Mouse (Mus musculus): ENCODE measurements around the gene 2310039H08Rik. TPM values are rescaled to one million over a fixed set of nuclear protein-coding genes. Genes with fewer than 3 reads are reported as not detected.

The 2310039H08Rik gene
- polyA plus RNA-seq, 1 experiment from 2014 or later: 48.5 TPM

DNA sequence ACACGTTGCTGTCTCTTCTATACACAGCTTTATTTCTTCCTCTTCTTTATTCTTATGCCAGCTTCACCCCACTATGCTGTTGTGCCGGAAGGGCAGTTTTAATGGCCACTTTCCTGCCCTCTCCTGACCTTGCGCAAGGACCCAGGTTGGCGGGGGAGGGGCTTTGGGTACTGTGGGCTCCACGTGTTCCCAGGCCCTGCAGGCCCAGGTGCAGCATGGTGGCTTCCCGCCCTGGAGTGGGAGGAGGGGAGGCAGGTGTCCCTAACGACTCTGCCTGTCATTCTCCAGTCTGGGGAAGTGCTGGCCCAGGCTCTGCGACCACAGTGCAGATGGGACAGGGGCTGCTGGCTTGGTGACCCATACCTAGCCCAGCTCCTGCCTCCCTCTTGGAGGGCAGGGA lies 4.6 kb upstream of the 2310039H08Rik start:
- 61% methylated on average over 8 of the region's 8 CpGs for WGBS
- Histone ChIP-seq H3K4me1 (peaks cover 6% of the 10 kb centered on the region), H3K27me3 (no peaks in the 10 kb centered on the region), H3K4me3 (no peak overlapping the region), H3K9ac (replicated peaks) (no peak overlapping the region), H3K27ac (replicated peaks) (no peak overlapping the region), H3K4me2 (replicated peaks) (no peak overlapping the region), H3K9me3 (no peaks in the 10 kb centered on the region), H3K36me3 (no peaks in the 10 kb centered on the region)
- no peak for ATAC-seq (ENCODE audit: low FRiP score, low read depth)

DNA sequence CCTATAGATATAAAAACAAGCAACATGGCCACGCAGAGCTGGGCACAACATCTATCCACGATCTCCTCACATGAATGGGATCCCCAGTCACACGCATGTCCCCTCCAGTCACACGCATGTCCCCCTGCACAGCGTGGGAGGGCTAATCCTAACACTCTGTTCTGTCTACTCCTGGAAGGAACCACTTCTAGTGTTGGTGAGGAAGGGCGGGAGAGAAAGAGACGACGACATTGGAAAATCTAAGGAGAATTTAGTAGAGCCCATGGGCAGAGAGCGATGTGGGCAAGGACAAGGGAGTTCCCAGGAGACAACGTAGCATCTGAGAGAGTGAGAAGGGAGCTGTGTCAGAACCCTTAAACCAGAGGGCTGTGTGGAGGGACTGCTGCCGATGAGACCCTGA lies 1.9 kb upstream of the 2310039H08Rik start:
- no peaks in the 10 kb centered on the region for H3K9me3 ChIP-seq
- peaks cover 19% of the 10 kb centered on the region for H3K4me1 ChIP-seq
- H3K9ac ChIP-seq (replicated peaks): no peak overlapping the region
- no peak overlapping the region for H3K4me2 ChIP-seq (replicated peaks)
- 89% methylated on average over 11 of the region's 11 CpGs for WGBS
- no peak for ATAC-seq (ENCODE audit: low FRiP score, low read depth)
- no peaks in the 10 kb centered on the region for H3K27me3 ChIP-seq
- no peak overlapping the region for H3K4me3 ChIP-seq
- H3K27ac ChIP-seq (replicated peaks): no peak overlapping the region
- peaks cover 11% of the 10 kb centered on the region for H3K36me3 ChIP-seq

DNA sequence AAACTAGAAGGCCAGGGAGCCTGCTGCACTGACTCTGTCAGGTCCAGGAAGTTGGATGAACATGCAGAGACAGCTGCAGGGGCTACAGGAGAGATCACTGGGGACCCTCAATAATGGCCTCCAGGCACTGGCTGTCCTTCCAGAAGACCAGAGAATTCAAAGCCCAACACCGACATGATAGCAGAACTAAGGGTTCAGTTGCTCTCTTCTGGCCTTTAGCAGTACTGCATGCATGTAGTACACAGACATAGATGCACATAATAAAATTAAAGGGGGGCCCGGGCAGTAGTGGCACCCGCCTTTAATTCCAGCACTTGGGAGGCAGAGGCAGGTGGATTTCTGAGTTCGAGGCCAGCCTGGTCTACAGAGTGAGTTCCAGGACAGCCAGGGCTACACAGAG lies 1.4 kb upstream of the 2310039H08Rik start:
- 86% methylated on average over 4 of the region's 4 CpGs for WGBS
- no peak for ATAC-seq (ENCODE audit: low FRiP score, low read depth)

DNA sequence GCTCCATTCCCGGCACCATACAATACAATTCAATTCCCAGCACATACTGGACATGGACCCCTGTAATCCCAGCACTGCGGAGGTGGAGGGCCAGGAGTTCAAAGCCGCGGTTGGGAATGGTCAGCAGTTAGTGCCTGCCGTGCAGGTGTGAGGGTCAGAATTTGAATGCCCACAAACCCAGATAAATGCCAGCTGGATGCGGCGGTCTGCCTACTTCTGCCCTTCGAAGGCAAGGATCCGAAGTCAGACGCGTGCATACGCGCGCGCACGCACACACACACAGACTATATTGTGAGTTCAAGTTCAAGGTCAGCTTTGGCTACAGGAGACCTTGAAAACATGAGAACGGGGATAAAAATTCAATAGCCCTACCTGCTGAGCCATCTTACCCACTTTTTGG lies 819 bp upstream of the 2310039H08Rik start:
- H3K4me2 ChIP-seq (replicated peaks): peak overlapping the region; percentile 87
- peak overlapping the region; percentile 67; the same call in 1 of the 2 replicates for H3K9ac ChIP-seq (replicated peaks)
- H3K27ac ChIP-seq (replicated peaks): no peak overlapping the region; the same call in 1 of the 2 replicates
- peak overlapping the region; percentile 68 for H3K4me3 ChIP-seq
- no peaks in the 10 kb centered on the region for H3K27me3 ChIP-seq
- H3K36me3 ChIP-seq: peaks cover 21% of the 10 kb centered on the region
- WGBS: 65% methylated on average over 17 of the region's 17 CpGs
- H3K9me3 ChIP-seq: no peaks in the 10 kb centered on the region
- peaks cover 19% of the 10 kb centered on the region for H3K4me1 ChIP-seq
- ATAC-seq (ENCODE audit: low FRiP score, low read depth): no peak

More for the DNA sequence above, 1.4 kb upstream of the 2310039H08Rik start:
- H3K27ac ChIP-seq (replicated peaks): no peak overlapping the region
- H3K36me3 ChIP-seq: peaks cover 16% of the 10 kb centered on the region
- no peaks in the 10 kb centered on the region for H3K27me3 ChIP-seq
- no peak overlapping the region for H3K4me3 ChIP-seq
- H3K9ac ChIP-seq (replicated peaks): no peak overlapping the region
- no peaks in the 10 kb centered on the region for H3K9me3 ChIP-seq
- no peak overlapping the region for H3K4me2 ChIP-seq (replicated peaks)
- peaks cover 19% of the 10 kb centered on the region for H3K4me1 ChIP-seq

DNA sequence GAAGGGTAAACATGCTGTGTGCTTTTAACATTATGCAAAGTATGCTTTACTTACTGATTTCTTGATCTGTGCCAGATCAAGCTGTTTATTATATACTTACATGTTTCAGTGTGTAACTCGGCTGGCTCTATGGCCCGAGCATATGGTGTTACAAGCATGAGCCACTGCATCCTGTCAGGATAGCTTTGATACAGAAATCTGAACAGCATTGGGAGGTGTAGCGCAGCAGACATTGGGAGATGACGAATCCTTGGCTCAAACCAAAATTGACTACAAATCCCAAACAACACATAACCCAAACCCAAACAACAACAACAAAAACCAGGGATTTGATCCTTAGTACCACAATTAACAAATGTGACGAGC lies 414 bp upstream of the 2310039H08Rik start:
- Histone ChIP-seq H3K4me1 (peaks cover 19% of the 10 kb centered on the region), H3K36me3 (peaks cover 25% of the 10 kb centered on the region), H3K4me2 (replicated peaks) (peak overlapping the region; percentile 87), H3K9me3 (no peaks in the 10 kb centered on the region), H3K9ac (replicated peaks) (peak overlapping the region; percentile 67), H3K4me3 (peak overlapping the region; percentile 68), H3K27me3 (no peaks in the 10 kb centered on the region), H3K27ac (replicated peaks) (peak overlapping the region; percentile 50)
- 0 out of 2 replicates have a peak, but pooled peaks have one; percentile 8 for ATAC-seq (ENCODE audit: low FRiP score, low read depth)
- WGBS: 9% methylated on average over 5 of the region's 5 CpGs

DNA sequence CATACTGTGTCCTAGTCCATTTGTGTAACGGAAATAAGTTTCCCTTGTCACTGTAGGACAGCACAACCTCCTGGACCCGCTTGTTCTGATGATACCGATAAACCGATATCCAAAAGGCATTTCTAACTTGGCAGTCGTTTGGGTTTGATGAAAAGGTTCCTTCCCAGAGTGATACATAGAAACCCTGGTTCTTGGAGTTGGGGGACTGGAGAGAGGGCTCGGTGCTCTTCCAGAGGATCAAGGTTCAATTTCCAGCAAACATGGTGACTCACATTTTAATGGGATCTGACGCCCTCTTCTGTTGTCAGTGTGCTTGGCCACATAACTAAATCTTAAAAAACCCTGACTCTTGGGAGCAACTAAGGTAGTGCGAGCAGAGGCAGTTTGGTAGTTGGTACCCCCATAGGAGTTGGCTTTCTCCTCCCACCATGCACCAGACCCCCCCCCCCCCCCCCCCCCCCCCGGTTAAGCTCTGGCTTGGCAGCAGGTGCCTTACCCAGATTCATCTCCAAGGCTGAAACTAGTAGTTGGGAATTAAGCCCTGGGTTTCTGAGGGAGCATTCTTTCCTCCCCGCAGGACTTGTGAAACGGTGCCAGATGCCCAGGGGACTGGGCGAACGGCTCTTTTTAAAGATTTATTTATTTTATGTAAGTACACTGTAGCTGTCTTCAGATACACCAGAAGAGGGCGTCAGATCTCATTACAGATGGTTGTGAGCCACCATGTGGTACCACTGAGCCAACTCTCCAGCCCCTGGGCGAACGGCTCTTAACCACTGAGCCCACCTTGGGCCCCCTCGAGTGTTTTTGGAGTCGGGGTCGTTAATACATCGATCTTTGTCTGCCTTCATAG lies 1.1 kb downstream of the 2310039H08Rik start:
- H3K36me3 ChIP-seq: peaks cover 40% of the 10 kb centered on the region
- H3K9me3 ChIP-seq: no peaks in the 10 kb centered on the region
- peak overlapping the region; percentile 87 for H3K4me2 ChIP-seq (replicated peaks)
- H3K9ac ChIP-seq (replicated peaks): peak overlapping the region; percentile 67
- peak overlapping the region; percentile 68 for H3K4me3 ChIP-seq
- H3K27ac ChIP-seq (replicated peaks): peak overlapping the region; percentile 50; the same call in 1 of the 2 replicates
- H3K4me1 ChIP-seq: peaks cover 19% of the 10 kb centered on the region
- WGBS: 13% methylated on average over 18 of the region's 20 CpGs
- ATAC-seq (ENCODE audit: low FRiP score, low read depth): no peak; the same call in 1 of the 2 replicates
- no peaks in the 10 kb centered on the region for H3K27me3 ChIP-seq

DNA sequence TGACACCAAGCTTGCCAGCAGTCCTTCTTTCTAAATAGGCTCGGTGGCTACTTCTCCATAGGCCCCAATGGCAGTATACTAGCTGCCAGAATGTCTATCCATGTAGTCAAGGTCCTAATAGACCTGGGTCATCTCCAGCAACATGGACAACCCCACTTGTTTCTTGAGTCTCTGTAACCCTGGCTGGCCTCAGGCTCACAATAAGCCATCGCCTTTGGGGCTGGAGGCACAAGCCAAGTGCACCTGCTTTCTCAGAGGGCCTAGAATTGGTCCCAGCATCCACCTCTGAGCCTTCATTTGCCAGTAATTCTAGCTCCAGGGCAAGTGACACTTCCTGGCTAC lies 1.7 kb downstream of the 2310039H08Rik start:
- peaks cover 19% of the 10 kb centered on the region for H3K4me1 ChIP-seq
- H3K27me3 ChIP-seq: no peaks in the 10 kb centered on the region
- ATAC-seq (ENCODE audit: low FRiP score, low read depth): no peak
- peak overlapping the region; percentile 87 for H3K4me2 ChIP-seq (replicated peaks)
- peaks cover 46% of the 10 kb centered on the region for H3K36me3 ChIP-seq
- no peaks in the 10 kb centered on the region for H3K9me3 ChIP-seq
- 45% methylated on average over 2 of the region's 2 CpGs for WGBS
- H3K4me3 ChIP-seq: 0 out of 2 replicates have a peak overlapping the region, but pooled peaks have one; percentile 68
- no peak overlapping the region for H3K9ac ChIP-seq (replicated peaks)
- H3K27ac ChIP-seq (replicated peaks): no peak overlapping the region

DNA sequence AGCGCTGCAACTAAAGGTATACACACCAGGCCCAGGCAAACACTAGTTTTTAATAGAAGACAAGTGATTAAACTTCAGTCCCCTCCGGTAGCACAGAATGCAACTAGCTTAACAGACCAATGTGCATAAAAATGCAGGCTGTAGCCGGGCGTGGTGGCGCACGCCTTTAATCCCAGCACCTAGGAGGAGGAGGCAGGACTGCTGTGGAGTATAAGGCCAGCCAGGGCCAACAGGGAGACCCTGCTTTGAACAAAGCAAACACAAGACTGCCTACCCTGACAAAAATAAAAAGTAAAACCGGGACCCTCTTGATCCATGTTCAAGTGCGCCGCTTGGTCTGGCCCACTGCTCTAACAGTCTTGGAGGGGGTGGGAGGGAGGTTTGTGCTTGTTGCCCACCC lies 2.6 kb downstream of the 2310039H08Rik start:
- Histone ChIP-seq H3K9me3 (no peaks in the 10 kb centered on the region), H3K4me2 (replicated peaks) (no peak overlapping the region), H3K36me3 (peaks cover 55% of the 10 kb centered on the region), H3K27ac (replicated peaks) (no peak overlapping the region), H3K27me3 (no peaks in the 10 kb centered on the region), H3K4me1 (peaks cover 19% of the 10 kb centered on the region), H3K9ac (replicated peaks) (no peak overlapping the region), H3K4me3 (no peak overlapping the region)
- 94% methylated on average over 9 of the region's 9 CpGs for WGBS
- ATAC-seq (ENCODE audit: low FRiP score, low read depth): no peak

DNA sequence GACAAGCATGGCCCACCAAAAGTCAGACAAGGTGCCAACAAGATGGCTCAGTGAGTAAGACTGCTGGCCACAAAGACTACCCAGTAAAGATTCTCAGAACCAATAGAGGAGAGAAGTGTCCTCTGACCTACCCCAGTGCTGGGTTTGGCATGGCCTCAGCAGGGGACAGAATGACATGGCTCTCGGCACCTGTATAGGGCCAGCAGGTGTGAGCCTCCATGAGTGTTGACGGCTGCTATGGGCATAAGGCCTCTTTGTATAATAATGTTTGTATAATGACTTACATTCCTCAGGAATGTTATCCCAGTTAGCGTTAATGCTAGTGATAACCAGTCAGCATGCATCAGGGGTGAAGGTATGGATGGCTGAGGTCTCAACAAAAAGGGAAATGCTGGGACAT lies 3.7 kb downstream of the 2310039H08Rik start:
- H3K4me1 ChIP-seq: peaks cover 21% of the 10 kb centered on the region
- H3K27me3 ChIP-seq: no peaks in the 10 kb centered on the region
- no peaks in the 10 kb centered on the region for H3K9me3 ChIP-seq
- ATAC-seq (ENCODE audit: low FRiP score, low read depth): no peak
- no peak overlapping the region for H3K4me3 ChIP-seq
- H3K27ac ChIP-seq (replicated peaks): no peak overlapping the region
- 85% methylated on average over 3 of the region's 3 CpGs for WGBS
- peaks cover 61% of the 10 kb centered on the region for H3K36me3 ChIP-seq
- H3K9ac ChIP-seq (replicated peaks): no peak overlapping the region
- no peak overlapping the region for H3K4me2 ChIP-seq (replicated peaks)

DNA sequence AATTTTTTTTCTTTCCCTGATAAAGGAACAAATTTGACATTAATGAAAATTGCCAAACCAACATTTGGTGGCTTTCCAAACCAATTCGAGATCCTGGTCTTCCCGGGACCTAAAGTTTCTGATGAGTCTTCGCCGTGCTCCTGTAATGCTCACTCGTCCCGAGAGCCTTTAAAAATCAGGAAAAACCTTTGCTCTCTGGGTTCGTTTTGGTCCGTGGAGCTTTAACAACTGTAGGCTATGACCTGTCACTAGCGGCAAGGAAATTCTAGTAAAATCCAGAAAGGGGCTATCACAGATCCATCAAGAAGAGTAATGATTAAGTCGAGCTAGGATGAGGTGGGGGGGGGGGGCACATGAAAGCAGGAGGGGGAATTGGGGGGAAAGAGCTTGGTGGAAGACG lies 9.4 kb downstream of the 2310039H08Rik start:
- no peak for ATAC-seq (ENCODE audit: low FRiP score, low read depth)
- H3K9ac ChIP-seq (replicated peaks): peak overlapping the region; percentile 81
- H3K9me3 ChIP-seq: no peaks in the 10 kb centered on the region
- peak overlapping the region; percentile 83 for H3K27ac ChIP-seq (replicated peaks)
- H3K4me1 ChIP-seq: peaks cover 8% of the 10 kb centered on the region
- 9% methylated on average over 11 of the region's 11 CpGs for WGBS
- H3K4me2 ChIP-seq (replicated peaks): peak overlapping the region; percentile 68
- peak overlapping the region; percentile 71 for H3K4me3 ChIP-seq
- no peaks in the 10 kb centered on the region for H3K27me3 ChIP-seq
- H3K36me3 ChIP-seq: peaks cover 37% of the 10 kb centered on the region

DNA sequence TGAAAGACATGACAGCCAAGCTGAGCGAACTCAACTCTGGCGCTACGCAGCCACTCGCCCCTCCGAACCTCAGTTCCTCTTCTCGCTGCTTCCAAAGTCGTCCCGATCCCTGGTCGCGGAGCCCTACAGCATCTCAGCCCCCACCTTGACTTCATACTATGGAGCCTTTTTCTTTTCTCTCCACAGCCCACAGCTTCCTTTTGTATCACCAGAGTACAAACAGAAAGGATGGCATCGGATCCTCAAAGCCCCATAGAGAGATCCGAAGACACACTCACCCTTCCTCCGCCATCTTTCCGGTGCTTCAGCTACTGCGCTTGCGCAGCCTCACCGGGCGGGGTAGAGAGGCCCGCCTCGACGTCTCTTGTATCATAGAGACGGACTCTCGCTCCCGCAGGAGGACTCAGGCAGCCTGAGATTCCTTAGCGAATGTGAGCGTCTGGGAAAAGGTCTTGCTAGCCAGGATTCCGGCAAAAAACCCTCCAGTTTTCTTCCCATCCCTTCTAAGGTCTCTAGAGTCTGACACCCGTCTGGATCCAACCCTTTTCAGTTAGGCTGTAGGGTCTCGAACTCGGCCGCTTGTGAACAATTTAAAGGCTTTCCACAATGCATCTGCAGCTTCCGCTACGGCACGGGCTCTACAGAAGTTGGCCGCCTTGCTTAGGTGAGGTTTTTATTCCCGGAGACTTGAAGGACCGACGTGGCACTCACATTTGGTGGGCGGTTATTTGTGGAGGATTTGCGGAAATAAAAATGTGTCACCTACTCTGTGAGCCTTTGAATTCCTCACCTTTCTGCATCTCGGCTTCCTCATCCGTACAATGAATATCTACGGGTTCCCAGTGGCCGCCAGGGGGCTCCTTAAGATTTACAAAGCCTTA lies 10.1 kb downstream of the 2310039H08Rik start, which contains the start of gene Rpl7l1:
TSS of gene Rpl7l1 (minus strand) at position 332 of the 881 bp plus-strand sequence.
- 1% methylated on average over 44 of the region's 44 CpGs for WGBS
- H3K27me3 ChIP-seq: no peaks in the 10 kb centered on the region
- peaks cover 30% of the 10 kb centered on the region for H3K36me3 ChIP-seq
- peaks cover 8% of the 10 kb centered on the region for H3K4me1 ChIP-seq
- ATAC-seq (ENCODE audit: low FRiP score, low read depth): peak; percentile 97
- H3K27ac ChIP-seq (replicated peaks): peak within 1 kb of the TSS; percentile 83
- H3K9me3 ChIP-seq: no peaks in the 10 kb centered on the region
- H3K4me3 ChIP-seq: peak within 1 kb of the TSS; percentile 71
- peak within 1 kb of the TSS; percentile 81 for H3K9ac ChIP-seq (replicated peaks)
- H3K4me2 ChIP-seq (replicated peaks): peak within 1 kb of the TSS; percentile 68

DNA sequence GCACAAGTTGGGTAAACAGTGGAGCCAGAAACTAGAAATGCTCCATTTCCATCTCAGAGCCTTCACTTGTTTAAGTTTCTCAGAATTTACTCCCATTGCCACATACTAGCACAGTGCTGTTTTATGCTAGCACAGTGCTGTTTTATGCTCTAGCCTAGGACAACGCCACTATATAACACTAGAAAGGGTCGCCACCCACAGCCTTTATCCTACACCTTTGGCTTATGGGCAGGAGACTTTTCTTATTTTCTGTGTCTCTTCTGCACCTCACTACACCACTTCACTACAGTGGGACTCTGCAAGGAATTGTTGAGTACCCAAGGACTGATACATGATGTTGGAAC lies 10.8 kb downstream of the 2310039H08Rik start:
- ATAC-seq (ENCODE audit: low FRiP score, low read depth): peak; percentile 17; the same call in 1 of the 2 replicates
- no peak overlapping the region for H3K9ac ChIP-seq (replicated peaks)

More for the DNA sequence above, 10.8 kb downstream of the 2310039H08Rik start:
- Histone ChIP-seq H3K9me3 (no peaks in the 10 kb centered on the region), H3K4me3 (peak overlapping the region; percentile 71), H3K27me3 (no peaks in the 10 kb centered on the region), H3K4me1 (peaks cover 8% of the 10 kb centered on the region), H3K36me3 (peaks cover 24% of the 10 kb centered on the region), H3K27ac (replicated peaks) (no peak overlapping the region), H3K4me2 (replicated peaks) (peak overlapping the region; percentile 68)
- 90% methylated on average over 2 of the region's 2 CpGs for WGBS

Measured in midbrain, embryonic 12.5 days (tissue).